Mouse (Mus musculus) limb, embryonic 12.5 days (tissue): ENCODE results near the gene Zp3r. TPM values are rescaled to one million over a fixed set of nuclear protein-coding genes. Genes with fewer than 3 reads are reported as not detected.
"Not testable (repeated sequence)": the region's sequence is repeated elsewhere in the genome, so short reads cannot be mapped to it uniquely, and the experiment has no call there.

Source experiments
- ATAC-seq: fragments of 200-750 bp; cut with Nextera tagmentation; 2 replicates; pipeline ENCODE4 v1.8.0; 2017; ENCODE audit warnings: low read depth, moderate TSS enrichment; ENCODE audit not compliant: insufficient number of reproducible peaks, insufficient read depth, low FRiP score, low TSS enrichment
- H3K27ac ChIP-seq: fragments of 300-500 bp; sonication (generic); 2 replicates; pipeline ENCODE4 v1.5.1; 2016; ENCODE audit warnings: mild to moderate bottlenecking, moderate library complexity
- H3K27me3 ChIP-seq: fragments of 300-500 bp; sonication (generic); 2 replicates; pipeline ENCODE4 v1.6.1; 2016; ENCODE audit warnings: mild to moderate bottlenecking, moderate library complexity
- H3K36me3 ChIP-seq: fragments of 300-500 bp; sonication (generic); 2 replicates; pipeline ENCODE4 v1.6.1; 2016; ENCODE audit warnings: mild to moderate bottlenecking, moderate library complexity
- H3K4me1 ChIP-seq: fragments of 300-500 bp; sonication (generic); replicated peaks from 2 replicates; pipeline ENCODE4 v1.6.1; 2016
- H3K4me2 ChIP-seq: fragments of 300-500 bp; sonication (generic); 2 replicates; pipeline ENCODE4 v1.6.1; 2016; ENCODE audit warnings: mild to moderate bottlenecking, moderate library complexity
- H3K4me3 ChIP-seq: fragments of 300-500 bp; sonication (generic); replicated peaks from 2 replicates; pipeline ENCODE4 v1.5.1; 2016; ENCODE audit warnings: mild to moderate bottlenecking
- H3K9ac ChIP-seq: fragments of 300-500 bp; sonication (generic); replicated peaks from 2 replicates; pipeline ENCODE4 v1.6.1; 2016; ENCODE audit warnings: mild to moderate bottlenecking, moderate library complexity
- H3K9me3 ChIP-seq: fragments of 300-500 bp; sonication (generic); 2 replicates; pipeline ENCODE4 v1.6.1; 2016; ENCODE audit warnings: mild to moderate bottlenecking, moderate library complexity
- WGBS: fragments of 180-500 bp; shearing (Covaris S2); methylation state at CpG from one replicate; pipeline ENCODE4 v1.1.7; 2016; 5-methylcytosine and 5-hydroxymethylcytosine counted together
- polyA plus RNA-seq: library from polyadenylated mRNA; unstranded; fragments of >200 nt; fragmentation: Nextera tagmentation; extraction: Ambion mirVana; gene quantifications from 2 replicates; pipeline ENCODE4 v1.2.1, GENCODE M21; 2016

Zp3r gene
- not detected in 2 replicates for polyA plus RNA-seq

- no peaks in the 10 kb centered on the region for H3K27me3 ChIP-seq
- no peak within 1 kb of the TSS for H3K4me3 ChIP-seq
- no peaks in the 10 kb centered on the region for H3K36me3 ChIP-seq
- H3K4me2 ChIP-seq, result no peak within 1 kb of the TSS
- 90% methylated on average over 2 of the region's 2 CpGs for WGBS
- H3K9ac ChIP-seq, result no peak within 1 kb of the TSS
- H3K27ac ChIP-seq, result no peak within 1 kb of the TSS
- H3K4me1 ChIP-seq, result no peaks in the 10 kb centered on the region
- no peaks in the 10 kb centered on the region for H3K9me3 ChIP-seq
- no peak for ATAC-seq
These were observed at the start of gene Zp3r for GRCm38 (mm10) chr1:130629521-130629920. TSS of gene Zp3r (minus strand) at chr1:130629621.

GRCm38 (mm10) chr1:130678551-130678950 lies 49.1 kb upstream of the Zp3r start:
- 84% methylated on average over 2 of the region's 2 CpGs for WGBS
- Histone ChIP-seq H3K9me3 (no peaks in the 10 kb centered on the region), H3K27me3 (no peaks in the 10 kb centered on the region), H3K27ac (no peak overlapping the region), H3K4me3 (no peak overlapping the region), H3K9ac (no peak overlapping the region), H3K4me1 (peaks cover 5% of the 10 kb centered on the region; the same call in 1 of the 2 replicates), H3K4me2 (no peak overlapping the region), H3K36me3 (no peaks in the 10 kb centered on the region)
- no peak for ATAC-seq

GRCm38 (mm10) chr1:130663576-130663975 lies 34.2 kb upstream of the Zp3r start:
- H3K4me2 ChIP-seq, H3K27me3 ChIP-seq, H3K36me3 ChIP-seq, H3K4me3 ChIP-seq, H3K4me1 ChIP-seq, H3K9me3 ChIP-seq, ATAC-seq, H3K9ac ChIP-seq, H3K27ac ChIP-seq: not testable (repeated sequence)
- 89% methylated on average over 5 of the region's 5 CpGs for WGBS

GRCm38 (mm10) chr1:130661454-130661853 lies 32.0 kb upstream of the Zp3r start, which contains the start of gene C4bp:
TSS of gene C4bp (minus strand) at chr1:130661632.
- WGBS, result 85% methylated on average over 3 of the region's 3 CpGs
- no peak for ATAC-seq
- Histone ChIP-seq H3K9me3 (0 out of 2 replicates have a peak, but pooled peaks cover 3% of the 10 kb centered on the region), H3K9ac (no peak within 1 kb of the TSS), H3K4me1 (no peaks in the 10 kb centered on the region), H3K36me3 (no peaks in the 10 kb centered on the region), H3K27me3 (no peaks in the 10 kb centered on the region), H3K4me3 (no peak within 1 kb of the TSS), H3K4me2 (no peak within 1 kb of the TSS), H3K27ac (no peak within 1 kb of the TSS)

- not testable (repeated sequence) for H3K4me2 ChIP-seq, H3K27me3 ChIP-seq, H3K4me3 ChIP-seq, ATAC-seq, H3K27ac ChIP-seq, H3K36me3 ChIP-seq, H3K4me1 ChIP-seq, H3K9ac ChIP-seq, H3K9me3 ChIP-seq
- 14% methylated on average over 5 of the region's 5 CpGs for WGBS
These were observed 30.2 kb upstream of the Zp3r start for GRCm38 (mm10) chr1:130659641-130660040.

- Histone ChIP-seq H3K27me3 (no peaks in the 10 kb centered on the region), H3K9ac (no peak overlapping the region), H3K4me3 (no peak overlapping the region), H3K4me2 (no peak overlapping the region), H3K36me3 (no peaks in the 10 kb centered on the region), H3K9me3 (no peaks in the 10 kb centered on the region), H3K4me1 (no peaks in the 10 kb centered on the region), H3K27ac (no peak overlapping the region)
- 83% methylated on average over 4 of the region's 4 CpGs for WGBS
- ATAC-seq, result no peak
These were observed 14.7 kb upstream of the Zp3r start for GRCm38 (mm10) chr1:130644103-130644502.

GRCm38 (mm10) chr1:130640967-130641366 lies 11.5 kb upstream of the Zp3r start:
- no peaks in the 10 kb centered on the region for H3K36me3 ChIP-seq
- H3K4me3 ChIP-seq, result no peak overlapping the region
- no peaks in the 10 kb centered on the region for H3K4me1 ChIP-seq
- no peaks in the 10 kb centered on the region for H3K9me3 ChIP-seq
- H3K27ac ChIP-seq, result no peak overlapping the region
- ATAC-seq, result no peak
- no peak overlapping the region for H3K9ac ChIP-seq
- H3K4me2 ChIP-seq, result no peak overlapping the region
- no peaks in the 10 kb centered on the region for H3K27me3 ChIP-seq

GRCm38 (mm10) chr1:130633761-130634410 lies 4.5 kb upstream of the Zp3r start:
- Histone ChIP-seq H3K36me3 (no peaks in the 10 kb centered on the region), H3K4me3 (no peak overlapping the region), H3K4me2 (no peak overlapping the region), H3K27ac (no peak overlapping the region), H3K9me3 (no peaks in the 10 kb centered on the region), H3K9ac (no peak overlapping the region), H3K27me3 (no peaks in the 10 kb centered on the region), H3K4me1 (no peaks in the 10 kb centered on the region)
- WGBS, result 35% methylated on average over 16 of the region's 16 CpGs
- ATAC-seq, result peak; percentile 73; the same call in 1 of the 2 replicates

- Histone ChIP-seq H3K36me3 (no peaks in the 10 kb centered on the region), H3K9me3 (no peaks in the 10 kb centered on the region), H3K27ac (no peak overlapping the region), H3K9ac (no peak overlapping the region), H3K4me2 (no peak overlapping the region), H3K27me3 (no peaks in the 10 kb centered on the region), H3K4me3 (no peak overlapping the region), H3K4me1 (no peaks in the 10 kb centered on the region)
- no peak for ATAC-seq
- 85% methylated on average over 8 of the region's 8 CpGs for WGBS
These were observed 3.9 kb upstream of the Zp3r start for GRCm38 (mm10) chr1:130633316-130633715.

GRCm38 (mm10) chr1:130596291-130596690 lies 33.1 kb downstream of the Zp3r start:
- 95% methylated on average over 2 of the region's 2 CpGs for WGBS
- H3K4me1 ChIP-seq, result no peaks in the 10 kb centered on the region
- no peak overlapping the region for H3K9ac ChIP-seq
- H3K27ac ChIP-seq, result no peak overlapping the region
- H3K27me3 ChIP-seq, result no peaks in the 10 kb centered on the region
- no peak overlapping the region for H3K4me2 ChIP-seq
- H3K9me3 ChIP-seq, result no peaks in the 10 kb centered on the region
- no peak for ATAC-seq
- no peak overlapping the region for H3K4me3 ChIP-seq
- no peaks in the 10 kb centered on the region for H3K36me3 ChIP-seq

- ATAC-seq, result no peak
- WGBS, result 95% methylated on average over 9 of the region's 9 CpGs
- no peaks in the 10 kb centered on the region for H3K9me3 ChIP-seq
- H3K4me2 ChIP-seq, result no peak overlapping the region
- H3K27me3 ChIP-seq, result no peaks in the 10 kb centered on the region
- H3K27ac ChIP-seq, result no peak overlapping the region
- no peaks in the 10 kb centered on the region for H3K4me1 ChIP-seq
- no peaks in the 10 kb centered on the region for H3K36me3 ChIP-seq
- no peak overlapping the region for H3K9ac ChIP-seq
- no peak overlapping the region for H3K4me3 ChIP-seq
These were observed 40.8 kb downstream of the Zp3r start for GRCm38 (mm10) chr1:130588659-130589058.

- H3K9me3 ChIP-seq, result no peaks in the 10 kb centered on the region
- H3K36me3 ChIP-seq, result no peaks in the 10 kb centered on the region
- no peaks in the 10 kb centered on the region for H3K4me1 ChIP-seq
- H3K27me3 ChIP-seq, result no peaks in the 10 kb centered on the region
- H3K9ac ChIP-seq, result no peak overlapping the region
- no peak overlapping the region for H3K4me2 ChIP-seq
- 83% methylated on average over 4 of the region's 4 CpGs for WGBS
- no peak overlapping the region for H3K4me3 ChIP-seq
- H3K27ac ChIP-seq, result no peak overlapping the region
- ATAC-seq, result no peak
These were observed 53.0 kb downstream of the Zp3r start for GRCm38 (mm10) chr1:130576389-130576788.
